Mouse (Mus musculus) Patski (cell line): ENCODE data around the gene Pabpn1l. TPM values are rescaled to one million over a fixed set of nuclear protein-coding genes. Genes with fewer than 3 reads are reported as not detected.
"Not testable (repeated sequence)": the region's sequence is repeated elsewhere in the genome, so short reads cannot be mapped to it uniquely, and the experiment has no call there.

Experiments
- ATAC-seq: fragments of 100-300 bp; one replicate; pipeline ENCODE4 v1.8.0; 2021
- CTCF ChIA-PET: fragments of 350-600 bp; sonication (Branson Sonifier 250); formaldehyde crosslinking; loops from one replicate; lab custom pipeline; 2022; ENCODE audit warnings: inconsistent platforms; lab: Charles Lee
- POLR2A ChIA-PET: fragments of 350-600 bp; sonication (Branson Sonifier 250); formaldehyde crosslinking; loops from one replicate; lab custom pipeline; 2022; ENCODE audit warnings: antibody characterized with exemption, inconsistent platforms; lab: Charles Lee
- DNase-seq: peaks from one replicate; pipeline ENCODE4 v3.0.0-alpha.2; 2011; ENCODE audit warnings: low read depth, low spot score
- H3K27me3 ChIP-seq: fragments of 371-371 bp; one replicate; pipeline ENCODE4 v1.5.1; 2021
- CTCF ChIP-seq: fragments of 100-300 bp; IDR thresholded peaks from one replicate; pipeline ENCODE4 v1.5.1; 2021
- in situ Hi-C: fragments of 300-500 bp; cut with MboI; formaldehyde crosslinking; loops from 3 replicates; pipeline ENCODE4 v1.11.1; 2018; ENCODE audit warnings: low pct_unique_long_range_greater_than_20kb, mixed read lengths
- polyA plus RNA-seq: library from polyadenylated mRNA; unstranded; gene quantifications from one replicate; pipeline ENCODE4 v1.2.3, GENCODE M21; 2021

The Pabpn1l gene
- polyA plus RNA-seq, 1 experiment from 2014 or later = 0.05 TPM

- ChIA-PET CTCF (no interaction called here), POLR2A (interaction anchor here (1.3 to 5.6 kb wide), 3 partner anchors 25 to 31 kb away, joined by 3 to 26 read pairs (median 3); partner anchors contain the start of genes Galns and Trappc2l)
- in situ Hi-C loops = no loop called here
- no peak for TF ChIP-seq CTCF
- ATAC-seq (no peak), DNase-seq (no peak)
- H3K27me3 ChIP-seq = no peaks in the 10 kb centered on the region
Observed at GRCm38 (mm10) chr8:122579196-122579595, 43.3 kb downstream of the Pabpn1l start.

- ATAC-seq = no peak
- H3K27me3 ChIP-seq = no peaks in the 10 kb centered on the region
- no peak for DNase-seq
- ChIA-PET CTCF (interaction anchor here (2.8 kb wide), 1 partner anchor 28 kb away, joined by 7 read pairs; no protein-coding TSS in a partner anchor), POLR2A (interaction anchor here (1.1 to 5.6 kb wide), 4 partner anchors 10 to 144 kb away, joined by 3 to 26 read pairs (median 8); partner anchors contain the start of genes Cdt1, Cyba, Galns and Trappc2l)
- TF ChIP-seq CTCF = no peak
- in situ Hi-C loops = no loop called here
Observed at GRCm38 (mm10) chr8:122577116-122577515, 45.4 kb downstream of the Pabpn1l start.

GRCm38 (mm10) chr8:122576648-122577022, 45.9 kb downstream of the Pabpn1l start, which contains the start of gene Aprt:
TSS of gene Aprt (minus strand) at chr8:122576909.
- ChIA-PET POLR2A (interaction anchor here (1.1 to 5.6 kb wide), 4 partner anchors 9 to 144 kb away, joined by 3 to 26 read pairs (median 8); partner anchors contain the start of genes Cdt1, Cyba, Galns and Trappc2l), CTCF (interaction anchor here (2.8 kb wide), 1 partner anchor 28 kb away, joined by 7 read pairs; no protein-coding TSS in a partner anchor)
- ATAC-seq = peak; percentile 67
- no peaks in the 10 kb centered on the region for H3K27me3 ChIP-seq
- no peak for DNase-seq
- TF ChIP-seq CTCF = no peak
- in situ Hi-C loops = no loop called here

GRCm38 (mm10) chr8:122575735-122576647, 46.5 kb downstream of the Pabpn1l start:
- CTCF ChIA-PET = interaction anchor here (2.8 kb wide), 1 partner anchor 29 kb away, joined by 7 read pairs; no protein-coding TSS in a partner anchor
- ATAC-seq (peak; percentile 27), DNase-seq (no peak)
- no peak for TF ChIP-seq CTCF
- POLR2A ChIA-PET = interaction anchor here (0.8 to 5.6 kb wide), 6 partner anchors 8 to 143 kb away, joined by 3 to 26 read pairs (median 4); partner anchors contain the start of genes Cdt1, Cyba, Galns and Trappc2l
- in situ Hi-C loops = no loop called here
- H3K27me3 ChIP-seq = no peaks in the 10 kb centered on the region

DNA sequence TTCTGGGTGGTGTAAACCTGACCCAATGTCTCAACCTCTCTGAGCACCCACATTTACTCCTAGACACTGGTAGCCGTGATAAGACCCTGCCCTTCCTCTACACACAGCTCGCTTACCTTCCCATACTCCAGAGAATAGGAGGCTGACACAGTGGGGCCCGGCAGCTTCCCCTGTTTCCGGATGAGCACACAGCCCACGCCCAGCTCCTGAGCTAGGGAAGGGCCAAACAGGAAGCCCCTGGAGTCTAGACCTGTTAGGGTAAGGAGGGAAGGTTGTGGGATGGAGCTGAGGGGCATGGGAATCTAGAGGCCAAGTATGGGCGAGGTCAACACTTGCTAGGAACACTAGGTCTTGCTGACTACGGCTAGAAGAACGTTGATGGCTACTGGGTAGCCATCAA, 47.3 kb downstream of the Pabpn1l start:
- no peak for TF ChIP-seq CTCF
- DNase-seq (no peak), ATAC-seq (no peak)
- H3K27me3 ChIP-seq = no peaks in the 10 kb centered on the region
- ChIA-PET CTCF (interaction anchor here (2.8 kb wide), 1 partner anchor 30 kb away, joined by 7 read pairs; no protein-coding TSS in a partner anchor), POLR2A (interaction anchor here (0.8 to 5.6 kb wide), 5 partner anchors 8 to 35 kb away, joined by 3 to 26 read pairs (median 3); partner anchors contain the start of genes Cdt1, Galns and Trappc2l)
- in situ Hi-C loops = no loop called here

GRCm38 (mm10) chr8:122574667-122575251, 47.8 kb downstream of the Pabpn1l start:
- no peak for ATAC-seq
- H3K27me3 ChIP-seq = no peaks in the 10 kb centered on the region
- DNase-seq = no peak
- POLR2A ChIA-PET = interaction anchor here (1.1 to 5.6 kb wide), 3 partner anchors 7 to 36 kb away, joined by 3 to 26 read pairs (median 11); partner anchors contain the start of genes Cdt1, Galns and Trappc2l
- in situ Hi-C loops = no loop called here
- TF ChIP-seq CTCF = no peak
- CTCF ChIA-PET = interaction anchor here (2.8 kb wide), 1 partner anchor 30 kb away, joined by 7 read pairs; no protein-coding TSS in a partner anchor

DNA sequence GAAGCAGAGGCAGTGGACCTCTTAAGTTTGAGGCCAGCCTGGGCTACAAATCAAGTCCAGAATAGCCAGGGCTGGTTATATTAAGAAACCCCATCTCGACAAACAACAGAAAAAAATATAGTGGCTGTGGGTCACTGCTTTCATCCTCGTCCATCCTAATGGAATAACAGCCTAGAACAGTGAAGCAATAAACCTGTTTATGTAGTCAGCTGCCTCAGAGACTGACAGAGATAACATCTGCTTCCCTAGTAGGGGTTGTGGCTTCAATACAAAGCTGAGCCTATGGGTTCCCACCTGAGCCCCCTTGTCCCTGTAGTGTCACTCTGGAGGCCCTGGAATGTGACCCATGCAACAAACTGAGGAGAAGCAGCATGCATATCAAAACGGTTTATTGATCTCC, 48.3 kb downstream of the Pabpn1l start:
- ChIA-PET POLR2A (interaction anchor here (1.1 to 5.6 kb wide), 2 partner anchors 30 to 36 kb away, joined by 3 to 26 read pairs; partner anchors contain the start of genes Galns and Trappc2l), CTCF (no interaction called here)
- no peaks in the 10 kb centered on the region for H3K27me3 ChIP-seq
- in situ Hi-C loops = no loop called here
- DNase-seq = no peak
- no peak for TF ChIP-seq CTCF
- ATAC-seq = no peak

DNA sequence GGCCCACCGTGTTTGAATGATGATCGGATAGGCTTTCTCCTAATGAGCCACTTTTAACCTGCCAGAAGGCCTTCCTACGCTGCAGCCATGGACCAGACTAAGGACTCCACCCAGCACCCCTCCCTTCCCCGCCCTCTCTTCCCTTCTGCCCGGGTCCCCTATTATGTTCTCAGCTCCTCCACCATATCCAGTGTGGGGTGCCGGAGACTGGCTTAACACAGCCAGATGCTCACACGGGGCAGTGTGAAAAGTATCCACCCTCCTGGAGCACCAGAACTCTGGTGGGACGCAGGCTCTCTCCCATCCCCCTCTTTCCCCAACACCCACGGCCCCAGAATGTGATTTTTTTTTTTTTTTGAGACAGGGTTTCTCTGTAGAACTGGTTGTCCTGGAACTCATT, 49.0 kb downstream of the Pabpn1l start:
- POLR2A ChIA-PET = interaction anchor here (0.7 to 1.6 kb wide), 3 partner anchors 10 to 77 kb away, joined by 4 read pairs; no protein-coding TSS in a partner anchor

DNA sequence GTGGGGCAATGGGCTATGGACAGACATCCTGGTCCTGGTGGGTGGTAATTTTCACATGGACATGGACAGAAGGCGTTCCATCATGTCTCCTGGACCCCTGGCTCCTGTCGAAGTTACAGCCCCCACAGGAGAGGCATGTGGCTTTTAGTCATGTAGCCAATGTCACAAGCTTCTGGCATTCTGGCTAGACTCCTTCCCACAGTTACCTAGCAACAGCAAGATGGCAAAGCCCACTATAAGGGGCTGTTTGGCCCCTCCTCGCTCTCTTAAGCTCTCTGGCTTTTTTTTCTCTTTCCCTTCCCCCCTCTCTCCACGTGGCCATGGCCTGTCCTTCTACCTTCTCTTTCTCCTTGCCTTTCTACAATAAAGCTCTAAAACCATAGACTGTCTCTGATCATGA, 49.4 kb downstream of the Pabpn1l start:
- CTCF ChIA-PET, H3K27me3 ChIP-seq, DNase-seq, in situ Hi-C loops, ATAC-seq: not testable (repeated sequence)
- POLR2A ChIA-PET = interaction anchor here (0.7 to 1.6 kb wide), 3 partner anchors 11 to 77 kb away, joined by 4 read pairs; no protein-coding TSS in a partner anchor

More for the DNA sequence above, 49.0 kb downstream of the Pabpn1l start:
- in situ Hi-C loops = no loop called here
- no peak for DNase-seq
- CTCF ChIA-PET = no interaction called here
- TF ChIP-seq CTCF = no peak
- no peak for ATAC-seq
- H3K27me3 ChIP-seq = no peaks in the 10 kb centered on the region

GRCm38 (mm10) chr8:122572751-122573150, 49.8 kb downstream of the Pabpn1l start:
- in situ Hi-C loops = no loop called here
- POLR2A ChIA-PET = interaction anchor here (1.2 to 1.6 kb wide), 2 partner anchors 11 to 22 kb away, joined by 4 read pairs; no protein-coding TSS in a partner anchor

More at GRCm38 (mm10) chr8:122572751-122573150, 49.8 kb downstream of the Pabpn1l start:
- no peak for DNase-seq
- no peak for TF ChIP-seq CTCF
- CTCF ChIA-PET = no interaction called here
- no peak for ATAC-seq
- H3K27me3 ChIP-seq = no peaks in the 10 kb centered on the region
